Mouse (Mus musculus): Measurements from ENCODE around the gene Utf1.

DNA sequence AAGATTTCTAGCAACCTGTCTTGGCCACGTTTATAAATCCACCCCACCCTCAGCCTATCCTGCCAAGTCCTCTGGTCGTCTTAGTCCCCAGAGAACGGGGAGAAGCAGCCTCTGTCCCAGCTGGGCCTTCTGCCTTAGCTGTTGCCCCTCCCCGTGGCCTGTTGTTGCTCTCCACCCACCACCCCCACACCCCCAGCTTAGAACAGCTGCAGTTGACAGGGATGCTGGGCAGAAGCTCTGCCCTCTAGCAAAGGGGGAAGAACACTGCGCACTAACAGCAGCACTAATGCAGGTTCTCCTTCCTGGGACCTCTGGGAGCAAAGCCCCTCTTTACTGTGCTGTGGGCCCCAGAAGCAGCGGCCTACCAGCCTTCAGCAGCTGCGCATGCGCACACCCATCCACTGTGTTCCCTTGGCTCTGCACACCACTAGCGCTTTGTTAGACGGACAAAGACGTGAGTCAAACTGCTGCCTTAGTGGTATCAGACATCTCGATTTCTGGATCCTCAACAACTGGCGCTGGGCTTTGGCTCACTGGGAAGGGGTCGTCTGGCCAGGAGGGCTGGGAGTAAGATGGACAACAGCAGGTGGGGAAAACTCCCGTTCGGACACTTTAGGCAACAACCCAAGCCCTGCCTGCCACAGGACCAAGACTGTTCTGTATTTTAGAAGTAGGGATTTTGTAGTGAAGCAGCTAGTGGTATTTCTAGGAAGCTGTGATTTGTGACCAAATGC is 2.9 kb upstream of the Utf1 start:
- TF ChIP-seq TBP (conservative IDR thresholded peaks at IDR 0.05; ENCODE audit: low read depth, low read length) (no peak), SMC3 (IDR thresholded peaks at IDR 0.05; ENCODE audit: low read depth, low read length) (no peak), CTCF (conservative IDR thresholded peaks at IDR 0.05 in 1 of 2, IDR thresholded peaks at IDR 0.05 in 1 of 2; ENCODE audit: low read depth in 2 of 2, low read length in 2 of 2) (no peak; a peak in 1 of 4 replicates), TCF12 (IDR thresholded peaks at IDR 0.05; ENCODE audit: low read depth, low read length) (no peak), USF2 (conservative IDR thresholded peaks at IDR 0.05; ENCODE audit: low read depth, low read length) (no peak)
